Mouse (Mus musculus): ENCODE data around the gene Gm49601.

GRCm38 (mm10) chr16:18643406-18643998 is 17.3 kb upstream of the Gm49601 start:
- no peak for TF ChIP-seq CTCF (IDR thresholded peaks at IDR 0.05; ENCODE audit: low read depth, low read length)
- no peak for TF ChIP-seq GATA1 (IDR thresholded peaks at IDR 0.05; ENCODE audit: borderline replicate concordance, low read length)
- no peak for TF ChIP-seq GATA2 (IDR thresholded peaks at IDR 0.05; ENCODE audit: borderline replicate concordance, low read depth, low read length)
- TF ChIP-seq POLR2AphosphoS5 (IDR thresholded peaks at IDR 0.05; ENCODE audit: insufficient replicate concordance, low read depth, low read length): no peak
- no peak for TF ChIP-seq TAL1 (conservative IDR thresholded peaks at IDR 0.05; ENCODE audit: low read depth, low read length)

All from G1E (cell line).